20 mouse cellular contexts compared by ENCODE assay signal in the genomic region with DNA sequence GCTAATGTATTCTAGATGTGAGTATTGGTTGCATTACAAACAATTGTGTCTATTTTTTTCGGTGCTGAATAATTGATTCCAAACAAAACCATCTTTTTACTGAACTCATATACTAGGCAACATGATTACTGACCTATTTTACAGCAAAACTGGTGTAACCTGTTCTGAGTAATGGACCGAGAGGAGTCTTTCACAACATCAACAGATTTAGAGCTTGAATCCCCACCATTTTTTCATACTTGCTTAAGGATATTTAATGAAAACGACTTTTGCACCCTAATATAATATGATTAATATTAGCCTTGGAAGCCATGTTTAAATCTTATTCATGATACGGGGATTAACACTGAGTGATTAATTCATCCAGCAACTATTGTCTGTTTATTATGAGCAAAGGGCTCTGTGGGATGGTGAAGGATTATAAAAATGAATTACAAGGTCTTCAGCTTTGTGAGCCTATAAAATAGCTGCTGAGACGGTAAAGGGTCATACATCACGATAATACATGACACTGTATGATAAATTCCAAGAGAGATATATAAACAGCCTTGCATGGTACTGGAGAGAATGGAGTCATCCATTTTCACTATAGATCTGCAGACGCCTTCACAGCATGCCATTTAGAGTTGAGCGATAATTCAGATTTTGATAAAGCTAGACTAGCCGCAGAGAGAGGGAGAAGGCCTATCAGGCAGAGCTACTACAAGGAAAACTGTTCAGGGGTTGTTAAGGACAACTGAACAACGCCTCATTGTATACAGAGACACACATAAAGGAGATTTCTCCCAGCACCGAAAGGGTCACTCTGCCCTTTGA.
DNase-seq lines count a peak whose midpoint lies in the region; ATAC-seq lines count a peak whose summit lies in the region.
"Had no signal": no experiment of that assay in that cellular context is flagged by ENCODE, and none has a peak within 500 bp of the region (broad histone marks: within the 10 kb centered on the region; RNA-seq: fewer than 3 reads in every experiment).

No protein-coding gene starts in this region.

- no peak for DNase-seq in kidney, postnatal 14 days
- DNase-seq in fat pad, adult 2 months (ENCODE audit: extremely low read depth, low read depth, low spot score), result peak; percentile 71
- DNase-seq in left cerebral cortex, postnatal 25 days (ENCODE audit: low spot score in 2 of 2), result no peak
- DNase-seq in adrenal gland, postnatal 25 days, result no peak
- DNase-seq: cerebellum, adult 8-10 months; gastrocnemius, postnatal 25 days; heart, postnatal 10 days; kidney, adult 18-20 months; lung, postnatal 4 days; right cerebral cortex, postnatal 25 days; thymus, postnatal 36 days had no signal

- peak; percentile 87 for ATAC-seq in kidney, embryonic 15.5 days (replicated peaks; ENCODE audit: low FRiP score)
- peak; percentile 77 for ATAC-seq in hindbrain, embryonic 16.5 days
- ATAC-seq in neural tube, embryonic 13.5 days (ENCODE audit: low read depth), result peak; percentile 90
- ATAC-seq: forebrain, embryonic 13.5 days had no signal

- no peak overlapping the region for H3K4me3 ChIP-seq in kidney, embryonic 15.5 days (replicated peaks)
- H3K4me3 ChIP-seq in hindbrain, embryonic 16.5 days (ENCODE audit: low read length), result no peak overlapping the region
- no peak overlapping the region for H3K4me3 ChIP-seq in neural tube, embryonic 13.5 days
- H3K4me3 ChIP-seq: forebrain, embryonic 13.5 days; heart, embryonic 10.5 days; lung, embryonic 15.5 days; midbrain, embryonic 12.5 days had no signal

- peak overlapping the region; percentile 11; the same call in 1 of the 2 replicates for H3K27ac ChIP-seq in kidney, embryonic 15.5 days
- no peak overlapping the region for H3K27ac ChIP-seq in hindbrain, embryonic 16.5 days (ENCODE audit: low read depth, low read length)
- H3K27ac ChIP-seq in neural tube, embryonic 13.5 days (replicated peaks), result peak overlapping the region; percentile 77
- H3K27ac ChIP-seq: forebrain, embryonic 13.5 days; heart, embryonic 10.5 days; liver, embryonic 14.5 days; lung, embryonic 15.5 days; midbrain, embryonic 12.5 days had no signal

- H3K27me3 ChIP-seq in kidney, embryonic 15.5 days, result no peaks in the 10 kb centered on the region
- H3K27me3 ChIP-seq in hindbrain, embryonic 16.5 days (replicated peaks; ENCODE audit: control insufficient read depth, insufficient read depth, low read length), result no peaks in the 10 kb centered on the region
- H3K27me3 ChIP-seq in neural tube, embryonic 13.5 days, result no peaks in the 10 kb centered on the region
- H3K27me3 ChIP-seq: forebrain, embryonic 13.5 days; lung, embryonic 15.5 days; midbrain, embryonic 12.5 days had no signal

- no peak overlapping the region for H3K4me2 ChIP-seq in kidney, embryonic 15.5 days
- no peak overlapping the region for H3K4me2 ChIP-seq in hindbrain, embryonic 16.5 days (ENCODE audit: low read length)
- peak overlapping the region; percentile 15; the same call in 1 of the 2 replicates for H3K4me2 ChIP-seq in neural tube, embryonic 13.5 days
- H3K4me2 ChIP-seq: forebrain, embryonic 13.5 days; lung, embryonic 15.5 days; midbrain, embryonic 12.5 days had no signal

- H3K4me1 ChIP-seq in kidney, embryonic 15.5 days, result 0 out of 2 replicates have a peak, but pooled peaks cover 3% of the 10 kb centered on the region
- no peaks in the 10 kb centered on the region for H3K4me1 ChIP-seq in hindbrain, embryonic 16.5 days (ENCODE audit: control insufficient read depth, insufficient read depth, low read depth, low read length)
- peaks cover 14% of the 10 kb centered on the region for H3K4me1 ChIP-seq in neural tube, embryonic 13.5 days (replicated peaks)
- H3K4me1 ChIP-seq: forebrain, embryonic 13.5 days; heart, embryonic 10.5 days; lung, embryonic 15.5 days had no signal

- intact Hi-C loops in left cerebral cortex, postnatal 25 days (cut with DNase I), result no loop called here

- H3K9me3 ChIP-seq in kidney, embryonic 15.5 days (replicated peaks), result no peaks in the 10 kb centered on the region
- H3K9me3 ChIP-seq in hindbrain, embryonic 16.5 days (ENCODE audit: control insufficient read depth, low read length), result no peaks in the 10 kb centered on the region
- H3K9me3 ChIP-seq in neural tube, embryonic 13.5 days, result no peaks in the 10 kb centered on the region
- H3K9me3 ChIP-seq: forebrain, embryonic 13.5 days; heart, embryonic 10.5 days; lung, embryonic 15.5 days; midbrain, embryonic 12.5 days had no signal

- WGBS in kidney, embryonic 15.5 days, result 55% methylated on average over 11 of the region's 11 CpGs
- WGBS in hindbrain, embryonic 16.5 days, result 58% methylated on average over 11 of the region's 11 CpGs
- 45% methylated on average over 11 of the region's 11 CpGs for WGBS in neural tube, embryonic 13.5 days

- H3K9ac ChIP-seq in kidney, embryonic 15.5 days, result no peak overlapping the region
- no peak overlapping the region for H3K9ac ChIP-seq in hindbrain, embryonic 16.5 days (ENCODE audit: low read depth, low read length)
- H3K9ac ChIP-seq in neural tube, embryonic 13.5 days, result no peak overlapping the region
- H3K9ac ChIP-seq: forebrain, embryonic 13.5 days; liver, embryonic 14.5 days; lung, embryonic 15.5 days; midbrain, embryonic 12.5 days had no signal

- H3K36me3 ChIP-seq in kidney, embryonic 15.5 days, result no peaks in the 10 kb centered on the region
- no peaks in the 10 kb centered on the region for H3K36me3 ChIP-seq in hindbrain, embryonic 16.5 days (ENCODE audit: control insufficient read depth, insufficient read depth, low read length)
- H3K36me3 ChIP-seq in neural tube, embryonic 13.5 days, result no peaks in the 10 kb centered on the region
- H3K36me3 ChIP-seq: G1E; heart, embryonic 10.5 days; lung, embryonic 15.5 days; midbrain, embryonic 12.5 days had no signal
